Mouse (Mus musculus): ENCODE measurements at regions not wholly inside any gene's neighbourhood (a gene's known extent, or its start where the extent isn't known, plus 50 kb on each side); places are given as distances from the start of the nearest gene placed in this dataset.

DNA sequence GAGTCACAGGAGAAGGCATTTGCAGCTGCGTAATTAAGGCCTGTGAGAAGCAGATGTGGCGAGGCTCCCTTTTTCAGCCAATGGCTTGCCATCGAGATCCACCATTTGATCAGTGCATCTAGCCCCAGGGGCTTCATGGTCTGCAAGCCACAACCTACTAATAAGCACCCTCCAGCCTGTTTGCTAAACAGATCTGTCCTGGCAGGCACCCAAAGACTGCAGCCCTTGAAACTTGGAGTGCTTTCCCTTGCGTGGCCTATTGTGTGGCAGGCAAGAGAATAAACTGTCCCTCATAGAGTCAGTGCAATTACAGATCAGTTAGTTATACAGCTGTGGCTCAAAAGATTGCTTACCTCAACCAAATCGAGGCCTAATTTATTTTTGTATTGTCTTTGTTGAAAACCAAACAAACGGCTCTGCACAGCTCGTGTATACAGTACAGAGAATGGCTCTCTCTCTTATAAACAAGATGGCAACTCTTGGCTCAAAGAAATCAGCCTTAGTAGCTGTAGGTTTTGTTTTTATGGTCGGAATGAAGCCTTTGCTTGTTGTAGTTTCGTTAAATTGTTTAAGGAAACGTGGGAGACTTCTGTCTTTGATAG, 195.9 kb upstream of the Satb2 start:
- Histone ChIP-seq H3K27me3 (ENCODE audit: control insufficient read depth, insufficient read depth, insufficient read length) (no peaks in the 10 kb centered on the region), H3K4me2 (ENCODE audit: low read depth) (no peak overlapping the region), H3K36me3 (ENCODE audit: control insufficient read depth, insufficient read depth) (no peaks in the 10 kb centered on the region), H3K4me3 (no peak overlapping the region), H3K79me2 (ENCODE audit: control insufficient read depth, insufficient read depth) (no peaks in the 10 kb centered on the region), H3ac (ENCODE audit: control insufficient read depth, insufficient read length) (no peak overlapping the region)
- no peak for TF ChIP-seq USF1 (IDR thresholded peaks at IDR 0.05; ENCODE audit: low read depth)

DNA sequence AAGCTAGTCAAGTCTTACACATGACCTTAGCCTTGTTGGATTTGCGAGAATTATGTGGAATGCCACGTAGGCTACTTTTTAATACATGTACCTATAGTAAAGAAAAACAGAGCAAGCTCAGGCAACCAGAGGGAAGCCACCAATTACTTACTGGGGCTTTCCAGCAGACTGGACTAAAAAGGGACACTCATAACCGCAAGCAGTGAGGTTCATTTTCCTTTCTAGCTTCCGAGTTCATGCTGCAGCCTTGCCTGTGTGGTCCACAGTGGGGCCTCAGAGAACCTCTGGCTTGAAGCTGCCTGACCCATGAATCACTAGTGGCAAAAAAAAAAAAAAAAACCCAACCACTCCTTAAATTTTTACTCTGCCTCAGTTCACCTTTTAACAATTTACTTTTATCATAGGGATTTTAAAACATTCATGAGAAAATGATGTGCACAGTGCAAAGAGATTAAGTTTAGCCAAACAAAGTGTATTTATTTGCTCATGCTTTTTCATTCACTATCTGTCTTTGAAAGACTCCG, 188.6 kb upstream of the 1700066M21Rik start:
- H3ac ChIP-seq (ENCODE audit: control insufficient read depth, insufficient read length) = no peak overlapping the region
- H3K4me3 ChIP-seq = no peak overlapping the region
- H3K27me3 ChIP-seq (ENCODE audit: control insufficient read depth, insufficient read depth, insufficient read length) = no peaks in the 10 kb centered on the region
- no peak overlapping the region for H3K4me2 ChIP-seq (ENCODE audit: low read depth)
- H3K79me2 ChIP-seq (ENCODE audit: control insufficient read depth, insufficient read depth) = no peaks in the 10 kb centered on the region
- TF ChIP-seq USF1 (IDR thresholded peaks at IDR 0.05; ENCODE audit: low read depth) (no peak), CEBPB (IDR thresholded peaks at IDR 0.05; ENCODE audit: insufficient read depth, poor library complexity, severe bottlenecking) (no peak), MYOG (IDR thresholded peaks at IDR 0.05; ENCODE audit: control insufficient read depth in 1 of 3, insufficient read depth in 1 of 3, insufficient read length in 2 of 3, low read depth in 2 of 3) (no peak), MAX (IDR thresholded peaks at IDR 0.05; ENCODE audit: low read depth) (no peak), POLR2AphosphoS2 (IDR thresholded peaks at IDR 0.05; ENCODE audit: insufficient read length, low read depth) (no peak), E2F4 (IDR thresholded peaks at IDR 0.05; ENCODE audit: insufficient read depth) (no peak), SRF (IDR thresholded peaks at IDR 0.05; ENCODE audit: control insufficient read depth, insufficient read length, low read depth) (no peak), POLR2A (IDR thresholded peaks at IDR 0.05; ENCODE audit: insufficient read length, low read depth) (no peak), TCF12 (IDR thresholded peaks at IDR 0.05; ENCODE audit: insufficient read depth, poor library complexity, severe bottlenecking) (no peak), TCF3 (IDR thresholded peaks at IDR 0.05; ENCODE audit: insufficient read length, low read depth) (no peak)
- H3K36me3 ChIP-seq (ENCODE audit: control insufficient read depth, insufficient read depth) = no peaks in the 10 kb centered on the region

DNA sequence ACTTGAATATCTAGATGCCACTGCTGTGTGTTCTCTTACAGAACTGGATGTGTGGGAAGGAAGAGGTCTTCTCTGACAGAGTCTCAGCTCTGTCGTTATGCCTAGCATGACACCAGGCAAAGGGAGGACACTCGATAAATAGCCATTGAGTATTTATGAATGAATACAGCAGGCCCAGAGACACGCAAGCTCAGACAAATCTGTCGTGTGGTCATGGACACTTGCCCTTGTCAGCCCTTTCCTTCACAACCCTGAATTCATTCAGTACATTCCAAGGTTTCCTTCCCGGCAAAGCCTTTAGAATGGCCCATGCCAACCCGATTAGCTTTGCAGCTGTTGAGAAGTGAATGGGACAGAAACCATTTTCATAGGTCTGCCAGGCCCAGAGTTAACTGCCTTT, 176.1 kb upstream of the 1700066M21Rik start:
- H3K27me3 ChIP-seq (ENCODE audit: control insufficient read depth, insufficient read depth, insufficient read length) = no peaks in the 10 kb centered on the region
- H3ac ChIP-seq (ENCODE audit: control insufficient read depth, insufficient read length) = no peak overlapping the region
- H3K4me2 ChIP-seq (ENCODE audit: low read depth) = no peak overlapping the region
- no peaks in the 10 kb centered on the region for H3K36me3 ChIP-seq (ENCODE audit: control insufficient read depth, insufficient read depth)
- H3K79me2 ChIP-seq (ENCODE audit: control insufficient read depth, insufficient read depth) = no peaks in the 10 kb centered on the region
- H3K4me3 ChIP-seq = no peak overlapping the region
- TF ChIP-seq USF1 (IDR thresholded peaks at IDR 0.05; ENCODE audit: low read depth) = no peak
- no peak for TF ChIP-seq E2F4 (IDR thresholded peaks at IDR 0.05; ENCODE audit: insufficient read depth)
- no peak for TF ChIP-seq CEBPB (IDR thresholded peaks at IDR 0.05; ENCODE audit: insufficient read depth, poor library complexity, severe bottlenecking)
- TF ChIP-seq MAX (IDR thresholded peaks at IDR 0.05; ENCODE audit: low read depth) = no peak
- no peak for TF ChIP-seq MYOG (IDR thresholded peaks at IDR 0.05; ENCODE audit: control insufficient read depth in 1 of 3, insufficient read depth in 1 of 3, insufficient read length in 2 of 3, low read depth in 2 of 3)
- no peak for TF ChIP-seq TCF12 (IDR thresholded peaks at IDR 0.05; ENCODE audit: insufficient read depth, poor library complexity, severe bottlenecking)
- no peak for TF ChIP-seq SRF (IDR thresholded peaks at IDR 0.05; ENCODE audit: control insufficient read depth, insufficient read length, low read depth)
- TF ChIP-seq TCF3 (IDR thresholded peaks at IDR 0.05; ENCODE audit: insufficient read length, low read depth) = no peak
- TF ChIP-seq REST (IDR thresholded peaks at IDR 0.05; ENCODE audit: insufficient read depth, insufficient read length) = no peak
- TF ChIP-seq MYOD1 (IDR thresholded peaks at IDR 0.05; ENCODE audit: control insufficient read depth in 1 of 3, insufficient read length in 2 of 3, low read depth in 2 of 3) = no peak
- no peak for TF ChIP-seq POLR2A (IDR thresholded peaks at IDR 0.05; ENCODE audit: insufficient read length, low read depth)
- TF ChIP-seq POLR2AphosphoS2 (IDR thresholded peaks at IDR 0.05; ENCODE audit: insufficient read length, low read depth) = no peak

DNA sequence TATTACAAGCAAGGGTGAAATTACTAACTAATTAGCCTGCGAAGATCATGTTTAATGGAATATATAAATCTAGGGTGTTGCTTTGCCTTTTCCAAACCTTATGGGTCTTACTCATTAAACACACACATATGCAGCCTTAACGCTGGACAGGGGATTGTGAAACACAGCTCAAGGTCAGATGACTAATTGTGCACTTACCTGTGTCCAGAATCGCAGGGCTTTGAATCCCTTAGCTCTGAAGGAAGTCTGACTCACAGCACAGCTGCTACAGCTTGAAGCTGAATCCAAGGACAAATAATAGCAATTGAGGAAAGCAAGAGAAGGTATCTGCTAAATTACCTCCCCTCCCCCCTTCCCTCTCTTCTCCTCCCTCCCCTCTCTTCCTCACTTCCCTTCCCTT, 173.1 kb upstream of the 1700066M21Rik start:
- H3K36me3 ChIP-seq (ENCODE audit: control insufficient read depth, insufficient read depth) = no peaks in the 10 kb centered on the region
- H3K4me3 ChIP-seq = no peak overlapping the region
- TF ChIP-seq TCF3 (IDR thresholded peaks at IDR 0.05; ENCODE audit: insufficient read length, low read depth) = no peak
- no peak for TF ChIP-seq MAX (IDR thresholded peaks at IDR 0.05; ENCODE audit: low read depth)
- TF ChIP-seq TCF12 (IDR thresholded peaks at IDR 0.05; ENCODE audit: insufficient read depth, poor library complexity, severe bottlenecking) = no peak
- no peaks in the 10 kb centered on the region for H3K27me3 ChIP-seq (ENCODE audit: control insufficient read depth, insufficient read depth, insufficient read length)
- H3K4me2 ChIP-seq (ENCODE audit: low read depth) = no peak overlapping the region
- no peaks in the 10 kb centered on the region for H3K79me2 ChIP-seq (ENCODE audit: control insufficient read depth, insufficient read depth)
- H3ac ChIP-seq (ENCODE audit: control insufficient read depth, insufficient read length) = no peak overlapping the region

DNA sequence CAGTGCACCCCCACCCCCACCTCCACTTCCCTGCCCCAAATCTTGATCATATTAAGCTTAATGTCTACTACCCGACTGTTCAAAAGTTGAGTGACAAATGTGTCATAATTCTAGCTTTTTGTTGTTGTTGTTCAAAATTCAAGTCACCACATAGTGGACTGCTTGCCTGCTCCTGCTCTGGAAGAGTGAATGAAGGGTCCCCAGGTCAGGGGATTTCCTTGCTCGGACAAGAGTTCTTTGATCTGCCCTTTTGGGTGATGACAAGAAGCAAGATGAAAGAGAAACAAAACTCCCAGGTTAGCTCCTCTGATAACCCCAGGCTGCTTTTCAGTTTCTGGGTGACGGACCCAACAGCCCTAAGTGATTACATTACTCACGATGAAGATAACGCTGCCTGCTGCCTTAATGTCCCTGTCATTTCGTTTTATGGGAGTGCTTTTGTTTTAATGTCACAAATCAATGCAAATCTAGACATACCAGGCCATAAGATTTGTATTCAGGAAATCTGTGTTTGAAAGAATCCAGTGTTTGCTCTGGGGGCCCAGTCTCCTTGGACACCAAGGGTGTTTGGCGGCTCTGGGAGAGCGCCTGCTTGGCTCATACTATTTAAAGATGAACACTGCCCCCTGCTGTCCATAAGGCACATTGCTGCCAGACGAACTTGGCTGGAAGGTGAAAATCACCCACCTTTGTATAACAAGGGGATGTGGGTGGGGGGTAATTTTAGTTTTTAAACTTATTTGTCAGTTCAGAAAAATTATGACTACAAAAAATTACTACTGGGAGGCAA, 172.0 kb upstream of the 1700066M21Rik start:
- Histone ChIP-seq H3K27me3 (ENCODE audit: control insufficient read depth, insufficient read depth, insufficient read length) (no peaks in the 10 kb centered on the region), H3K4me3 (no peak overlapping the region), H3K4me2 (ENCODE audit: low read depth) (no peak overlapping the region), H3K36me3 (ENCODE audit: control insufficient read depth, insufficient read depth) (no peaks in the 10 kb centered on the region), H3K79me2 (ENCODE audit: control insufficient read depth, insufficient read depth) (no peaks in the 10 kb centered on the region), H3ac (ENCODE audit: control insufficient read depth, insufficient read length) (no peak overlapping the region)
- no peak for TF ChIP-seq USF1 (IDR thresholded peaks at IDR 0.05; ENCODE audit: low read depth)
- no peak for TF ChIP-seq POLR2AphosphoS2 (IDR thresholded peaks at IDR 0.05; ENCODE audit: insufficient read length, low read depth)
- TF ChIP-seq POLR2A (IDR thresholded peaks at IDR 0.05; ENCODE audit: insufficient read length, low read depth) = no peak
- TF ChIP-seq TCF12 (IDR thresholded peaks at IDR 0.05; ENCODE audit: insufficient read depth, poor library complexity, severe bottlenecking) = no peak
- no peak for TF ChIP-seq MYOG (IDR thresholded peaks at IDR 0.05; ENCODE audit: control insufficient read depth in 1 of 3, insufficient read depth in 1 of 3, insufficient read length in 2 of 3, low read depth in 2 of 3)
- TF ChIP-seq TCF3 (IDR thresholded peaks at IDR 0.05; ENCODE audit: insufficient read length, low read depth) = no peak
- no peak for TF ChIP-seq MYOD1 (IDR thresholded peaks at IDR 0.05; ENCODE audit: control insufficient read depth in 1 of 3, insufficient read length in 2 of 3, low read depth in 2 of 3)
- no peak for TF ChIP-seq CEBPB (IDR thresholded peaks at IDR 0.05; ENCODE audit: insufficient read depth, poor library complexity, severe bottlenecking)
- no peak for TF ChIP-seq REST (IDR thresholded peaks at IDR 0.05; ENCODE audit: insufficient read depth, insufficient read length)
- TF ChIP-seq E2F4 (IDR thresholded peaks at IDR 0.05; ENCODE audit: insufficient read depth) = no peak
